Mouse (Mus musculus): ENCODE measurements around the gene Rag2. TPM values are rescaled to one million over a fixed set of nuclear protein-coding genes. Genes with fewer than 3 reads are reported as not detected.

Rag2 gene
- polyA plus RNA-seq, 1 experiment from 2014 or later, result not detected

GRCm38 (mm10) chr2:101594681-101595080 is 29.8 kb upstream of the Rag2 start:
- peaks cover 37% of the 10 kb centered on the region for H3K4me1 ChIP-seq (ENCODE audit: control insufficient read depth, insufficient read depth, low read length)
- H3K27ac ChIP-seq (replicated peaks; ENCODE audit: low read depth, low read length), result no peak overlapping the region
- DNase-seq, result no peak
- no peaks in the 10 kb centered on the region for H3K36me3 ChIP-seq (ENCODE audit: control insufficient read depth, insufficient read depth, low read length)
- no peaks in the 10 kb centered on the region for H3K9me3 ChIP-seq (ENCODE audit: control insufficient read depth, low read length)
- no peak overlapping the region for H3K4me3 ChIP-seq (replicated peaks; ENCODE audit: low read depth, low read length)
- WGBS, result 83% methylated on average over 5 of the region's 5 CpGs
- H3K4me2 ChIP-seq (ENCODE audit: low read length), result no peak overlapping the region
- no peak for ATAC-seq (ENCODE audit: low FRiP score, low TSS enrichment)
- no peak overlapping the region for H3K9ac ChIP-seq (replicated peaks; ENCODE audit: low read length)
- no peaks in the 10 kb centered on the region for H3K27me3 ChIP-seq (ENCODE audit: control insufficient read depth, insufficient read depth, low read length)

- Histone ChIP-seq H3K4me3 (replicated peaks; ENCODE audit: low read depth, low read length) (no peak overlapping the region), H3K27ac (replicated peaks; ENCODE audit: low read depth, low read length) (no peak overlapping the region), H3K9me3 (ENCODE audit: control insufficient read depth, low read length) (no peaks in the 10 kb centered on the region), H3K27me3 (ENCODE audit: control insufficient read depth, insufficient read depth, low read length) (no peaks in the 10 kb centered on the region), H3K36me3 (ENCODE audit: control insufficient read depth, insufficient read depth, low read length) (no peaks in the 10 kb centered on the region), H3K4me2 (ENCODE audit: low read length) (no peak overlapping the region), H3K4me1 (ENCODE audit: control insufficient read depth, insufficient read depth, low read length) (peaks cover 35% of the 10 kb centered on the region), H3K9ac (replicated peaks; ENCODE audit: low read length) (no peak overlapping the region)
- DNase-seq (no peak), ATAC-seq (ENCODE audit: low FRiP score, low TSS enrichment) (no peak)
Observed at GRCm38 (mm10) chr2:101597186-101597585, 27.3 kb upstream of the Rag2 start.

GRCm38 (mm10) chr2:101598190-101599181 is 26.0 kb upstream of the Rag2 start:
- no peaks in the 10 kb centered on the region for H3K36me3 ChIP-seq (ENCODE audit: control insufficient read depth, insufficient read depth, low read length)
- H3K27ac ChIP-seq (replicated peaks; ENCODE audit: low read depth, low read length), result peak overlapping the region; percentile 47
- peak overlapping the region; percentile 30 for H3K4me2 ChIP-seq (ENCODE audit: low read length)
- peaks cover 23% of the 10 kb centered on the region for H3K4me1 ChIP-seq (ENCODE audit: control insufficient read depth, insufficient read depth, low read length)
- H3K9ac ChIP-seq (replicated peaks; ENCODE audit: low read length), result no peak overlapping the region
- H3K4me3 ChIP-seq (replicated peaks; ENCODE audit: low read depth, low read length), result no peak overlapping the region
- H3K9me3 ChIP-seq (ENCODE audit: control insufficient read depth, low read length), result no peaks in the 10 kb centered on the region
- H3K27me3 ChIP-seq (ENCODE audit: control insufficient read depth, insufficient read depth, low read length), result no peaks in the 10 kb centered on the region
- 35% methylated on average over 13 of the region's 13 CpGs for WGBS
- DNase-seq, result peak; percentile 59
- ATAC-seq (ENCODE audit: low FRiP score, low TSS enrichment), result no peak; the same call in 1 of the 2 replicates

- H3K9me3 ChIP-seq (ENCODE audit: control insufficient read depth, low read length), result no peaks in the 10 kb centered on the region
- H3K4me1 ChIP-seq (ENCODE audit: control insufficient read depth, insufficient read depth, low read length), result peaks cover 23% of the 10 kb centered on the region
- H3K4me2 ChIP-seq (ENCODE audit: low read length), result no peak overlapping the region
- no peak overlapping the region for H3K9ac ChIP-seq (replicated peaks; ENCODE audit: low read length)
- H3K4me3 ChIP-seq (replicated peaks; ENCODE audit: low read depth, low read length), result no peak overlapping the region
- no peak for ATAC-seq (ENCODE audit: low FRiP score, low TSS enrichment)
- no peaks in the 10 kb centered on the region for H3K36me3 ChIP-seq (ENCODE audit: control insufficient read depth, insufficient read depth, low read length)
- peak; percentile 68 for DNase-seq
- H3K27ac ChIP-seq (replicated peaks; ENCODE audit: low read depth, low read length), result peak overlapping the region; percentile 33; the same call in 1 of the 2 replicates
- H3K27me3 ChIP-seq (ENCODE audit: control insufficient read depth, insufficient read depth, low read length), result no peaks in the 10 kb centered on the region
- WGBS, result 18% methylated on average over 8 of the region's 8 CpGs
Observed at GRCm38 (mm10) chr2:101600703-101601102, 23.8 kb upstream of the Rag2 start.

GRCm38 (mm10) chr2:101603099-101603498 is 21.4 kb upstream of the Rag2 start:
- Histone ChIP-seq H3K4me3 (replicated peaks; ENCODE audit: low read depth, low read length) (no peak overlapping the region), H3K4me1 (ENCODE audit: control insufficient read depth, insufficient read depth, low read length) (peaks cover 19% of the 10 kb centered on the region), H3K9ac (replicated peaks; ENCODE audit: low read length) (no peak overlapping the region), H3K9me3 (ENCODE audit: control insufficient read depth, low read length) (no peaks in the 10 kb centered on the region), H3K27me3 (ENCODE audit: control insufficient read depth, insufficient read depth, low read length) (no peaks in the 10 kb centered on the region), H3K27ac (replicated peaks; ENCODE audit: low read depth, low read length) (no peak overlapping the region), H3K36me3 (ENCODE audit: control insufficient read depth, insufficient read depth, low read length) (no peaks in the 10 kb centered on the region), H3K4me2 (ENCODE audit: low read length) (no peak overlapping the region)
- no peak for DNase-seq
- no peak for ATAC-seq (ENCODE audit: low FRiP score, low TSS enrichment)
- WGBS, result 97% methylated on average over 1 of the region's 1 CpGs

- Histone ChIP-seq H3K4me3 (replicated peaks; ENCODE audit: low read depth, low read length) (no peak overlapping the region), H3K9me3 (ENCODE audit: control insufficient read depth, low read length) (no peaks in the 10 kb centered on the region), H3K9ac (replicated peaks; ENCODE audit: low read length) (no peak overlapping the region), H3K27ac (replicated peaks; ENCODE audit: low read depth, low read length) (peak overlapping the region; percentile 41), H3K36me3 (ENCODE audit: control insufficient read depth, insufficient read depth, low read length) (0 out of 2 replicates have a peak, but pooled peaks cover 4% of the 10 kb centered on the region), H3K27me3 (ENCODE audit: control insufficient read depth, insufficient read depth, low read length) (no peaks in the 10 kb centered on the region), H3K4me1 (ENCODE audit: control insufficient read depth, insufficient read depth, low read length) (no peaks in the 10 kb centered on the region), H3K4me2 (ENCODE audit: low read length) (no peak overlapping the region)
- WGBS, result 40% methylated on average over 7 of the region's 7 CpGs
- ATAC-seq (ENCODE audit: low FRiP score, low TSS enrichment) (peak; percentile 63; the same call in 1 of the 2 replicates), DNase-seq (peak; percentile 43)
Observed at GRCm38 (mm10) chr2:101608232-101608894, 16.2 kb upstream of the Rag2 start.

- 91% methylated on average over 3 of the region's 3 CpGs for WGBS
Observed at GRCm38 (mm10) chr2:101610861-101611260, 13.7 kb upstream of the Rag2 start.

GRCm38 (mm10) chr2:101615464-101616305 is 8.8 kb upstream of the Rag2 start:
- ATAC-seq (ENCODE audit: low FRiP score, low TSS enrichment) (no peak), DNase-seq (peak; percentile 41)
- H3K4me2 ChIP-seq (ENCODE audit: low read length), result no peak overlapping the region
- 72% methylated on average over 10 of the region's 10 CpGs for WGBS
- no peaks in the 10 kb centered on the region for H3K9me3 ChIP-seq (ENCODE audit: control insufficient read depth, low read length)
- H3K36me3 ChIP-seq (ENCODE audit: control insufficient read depth, insufficient read depth, low read length), result no peaks in the 10 kb centered on the region
- no peak overlapping the region for H3K27ac ChIP-seq (replicated peaks; ENCODE audit: low read depth, low read length)
- no peaks in the 10 kb centered on the region for H3K27me3 ChIP-seq (ENCODE audit: control insufficient read depth, insufficient read depth, low read length)
- no peaks in the 10 kb centered on the region for H3K4me1 ChIP-seq (ENCODE audit: control insufficient read depth, insufficient read depth, low read length)
- H3K9ac ChIP-seq (replicated peaks; ENCODE audit: low read length), result no peak overlapping the region
- H3K4me3 ChIP-seq (replicated peaks; ENCODE audit: low read depth, low read length), result no peak overlapping the region

More at GRCm38 (mm10) chr2:101610861-101611260, 13.7 kb upstream of the Rag2 start:
- Histone ChIP-seq H3K4me3 (replicated peaks; ENCODE audit: low read depth, low read length) (no peak overlapping the region), H3K4me1 (ENCODE audit: control insufficient read depth, insufficient read depth, low read length) (no peaks in the 10 kb centered on the region), H3K36me3 (ENCODE audit: control insufficient read depth, insufficient read depth, low read length) (0 out of 2 replicates have a peak, but pooled peaks cover 4% of the 10 kb centered on the region), H3K4me2 (ENCODE audit: low read length) (no peak overlapping the region), H3K27me3 (ENCODE audit: control insufficient read depth, insufficient read depth, low read length) (no peaks in the 10 kb centered on the region), H3K9ac (replicated peaks; ENCODE audit: low read length) (no peak overlapping the region), H3K27ac (replicated peaks; ENCODE audit: low read depth, low read length) (no peak overlapping the region), H3K9me3 (ENCODE audit: control insufficient read depth, low read length) (no peaks in the 10 kb centered on the region)
- ATAC-seq (ENCODE audit: low FRiP score, low TSS enrichment) (no peak), DNase-seq (no peak)

Measured in midbrain, embryonic 14.5 days (tissue).